Mouse (Mus musculus): ENCODE data around the gene Hmgb1. TPM values are rescaled to one million over a fixed set of nuclear protein-coding genes. Genes with fewer than 3 reads are reported as not detected.

Hmgb1 gene
- 1,278 and 1,318 TPM in 2 replicates for polyA plus RNA-seq (2014; fragmentation: Nextera tagmentation; extraction: Ambion mirVana)

DNA sequence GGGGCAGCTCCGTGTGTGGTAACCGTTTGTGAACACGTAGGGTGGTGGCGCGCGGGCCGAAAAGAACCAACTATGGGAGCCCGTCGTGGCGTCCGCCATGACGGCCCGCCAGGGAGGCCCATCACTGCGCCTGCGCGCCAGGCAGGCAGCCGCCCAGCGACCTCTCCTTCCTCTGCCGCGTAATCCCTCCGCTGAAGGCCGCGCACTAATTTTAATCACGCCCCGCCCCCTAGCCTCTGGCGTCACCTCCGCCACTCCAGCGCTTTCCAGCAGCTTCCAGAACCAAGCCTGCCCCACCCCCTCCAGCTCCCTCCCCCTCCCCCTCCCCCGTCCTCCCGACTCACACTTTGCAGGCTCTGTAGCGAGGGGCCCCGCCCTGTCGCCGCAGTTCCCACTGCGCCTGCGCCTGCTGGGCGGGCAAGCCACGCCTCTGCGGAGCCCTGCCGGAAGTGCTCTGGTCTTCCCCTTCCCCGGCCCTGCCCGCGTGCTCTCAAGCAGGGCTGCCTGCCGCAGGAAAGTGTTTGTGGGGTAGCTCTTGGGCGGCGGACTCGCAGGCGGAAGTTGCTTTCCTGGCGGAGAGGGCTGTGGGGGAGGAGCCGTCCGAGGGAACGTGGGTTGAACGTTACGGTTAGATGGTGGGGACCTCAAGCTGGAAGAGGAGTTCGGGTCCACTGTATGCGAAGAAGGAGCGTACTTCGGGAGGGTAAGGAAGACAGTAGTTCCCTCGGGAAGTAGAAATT is at the start of gene Hmgb1, which contains the start of gene Uspl1:
Gene Hmgb1 (minus strand): TSS at position 386 of the 740 bp plus-strand sequence.
Gene Uspl1 (plus strand): TSS at position 247 of the 740 bp plus-strand sequence.
- peak; percentile 96 for ATAC-seq (replicated peaks; ENCODE audit: low FRiP score)

DNA sequence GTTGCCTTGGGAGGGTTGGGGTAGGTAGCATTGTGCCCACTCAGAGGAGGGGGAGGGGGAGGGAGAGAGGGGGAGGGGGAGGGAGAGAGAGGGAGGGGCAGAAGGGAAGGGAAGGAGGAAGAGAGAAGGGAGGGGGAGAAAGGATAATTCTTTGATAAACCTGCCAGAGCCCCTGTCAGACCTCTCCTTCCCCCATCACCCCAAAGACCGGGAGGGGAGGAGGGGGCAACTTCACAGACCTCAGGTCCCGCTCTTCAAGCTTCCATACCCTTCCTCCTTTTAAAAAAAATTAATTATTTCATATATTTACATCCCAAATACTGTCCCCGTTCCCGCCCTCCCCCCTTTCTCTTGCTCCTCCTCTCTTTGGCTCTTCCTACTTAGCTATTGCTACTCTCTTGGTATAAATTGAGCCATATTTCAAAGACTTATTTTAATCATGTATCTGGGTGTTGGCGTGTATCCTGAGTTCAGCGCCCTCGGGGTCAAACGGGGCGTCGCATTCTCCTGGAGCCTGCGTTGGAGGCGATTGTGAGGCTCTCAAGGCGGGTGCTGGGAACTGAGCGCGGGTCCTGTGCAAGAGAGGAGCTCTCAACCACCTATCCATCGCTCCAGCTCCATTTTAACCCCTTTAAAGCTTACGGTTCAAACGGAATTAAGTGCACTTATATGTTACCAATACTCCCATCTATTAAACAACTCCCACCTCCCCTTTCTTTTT is 45.5 kb upstream of the Hmgb1 start:
- Histone ChIP-seq H3K9ac (ENCODE audit: low read depth, low read length) (peak overlapping the region; percentile 41), H3K4me2 (peak overlapping the region; percentile 60)

More for the DNA sequence above, at the start of gene Hmgb1, which contains the start of gene Uspl1:
- under 1% methylated on average over 55 of the region's 59 CpGs for WGBS
- Histone ChIP-seq H3K4me2 (peak within 1 kb of the TSS; percentile 88), H3K4me3 (ENCODE audit: low read depth, low read length) (peak within 1 kb of the TSS; percentile 79), H3K27me3 (replicated peaks; ENCODE audit: control insufficient read depth, insufficient read depth, low read length) (no peaks in the 10 kb centered on the region), H3K36me3 (ENCODE audit: control insufficient read depth, insufficient read depth, low read length) (peaks cover 5% of the 10 kb centered on the region; the same call in 1 of the 2 replicates), H3K27ac (ENCODE audit: low read depth, low read length) (peak within 1 kb of the TSS; percentile 98), H3K9ac (ENCODE audit: low read depth, low read length) (peak within 1 kb of the TSS; percentile 93), H3K4me1 (replicated peaks; ENCODE audit: control insufficient read depth, insufficient read depth, low read length) (peaks cover 20% of the 10 kb centered on the region), H3K9me3 (ENCODE audit: control insufficient read depth, low read length) (no peaks in the 10 kb centered on the region)
- peak; percentile 100 for DNase-seq (ENCODE audit: low spot score)

DNA sequence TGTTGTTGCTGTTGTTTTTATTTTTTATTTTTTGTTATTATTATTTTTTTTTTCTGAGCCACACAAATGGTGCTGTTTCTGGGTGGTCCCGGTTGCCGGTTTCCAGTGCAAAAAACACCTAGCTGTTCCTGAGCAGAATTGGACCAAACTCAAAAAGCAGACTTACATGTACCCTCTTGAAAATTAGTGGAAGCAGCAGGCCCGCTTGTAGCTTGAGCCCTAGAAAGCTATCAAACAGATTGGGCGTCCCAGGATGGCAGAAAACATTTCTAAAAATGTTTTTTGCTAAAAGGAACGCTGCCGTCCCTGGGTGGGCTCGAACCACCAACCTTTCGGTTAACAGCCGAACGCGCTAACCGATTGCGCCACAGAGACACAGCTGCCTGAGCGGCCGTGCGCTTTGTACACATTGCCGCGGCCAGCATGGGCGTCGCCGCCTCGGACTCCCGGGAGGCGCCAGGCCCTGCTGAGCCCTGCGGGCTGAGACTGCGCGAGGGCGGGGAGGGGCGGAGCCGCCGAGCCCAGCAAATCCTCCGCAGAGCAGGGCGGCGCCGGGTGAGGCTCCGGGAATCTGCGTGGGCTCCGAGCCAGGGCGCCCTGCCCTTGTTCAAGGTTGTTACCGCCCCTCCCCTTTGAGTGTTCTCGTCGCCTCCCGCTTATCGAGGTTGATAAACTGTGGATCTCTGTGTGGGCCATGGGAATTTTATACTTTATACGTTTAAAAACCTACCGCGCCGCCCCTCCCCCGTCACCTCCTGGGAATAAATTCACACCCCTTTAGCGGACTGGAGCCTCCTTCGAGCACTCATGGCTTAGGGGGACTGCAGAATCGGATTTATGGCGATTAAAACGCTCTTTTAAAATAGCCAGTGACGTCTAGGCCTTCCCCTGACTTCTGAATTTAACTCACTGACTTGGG is 44.7 kb upstream of the Hmgb1 start:
- Histone ChIP-seq H3K9me3 (ENCODE audit: control insufficient read depth, low read length) (no peaks in the 10 kb centered on the region), H3K27ac (ENCODE audit: low read depth, low read length) (peak overlapping the region; percentile 6), H3K4me1 (replicated peaks; ENCODE audit: control insufficient read depth, insufficient read depth, low read length) (0 out of 2 replicates have a peak, but pooled peaks cover 4% of the 10 kb centered on the region), H3K36me3 (ENCODE audit: control insufficient read depth, insufficient read depth, low read length) (no peaks in the 10 kb centered on the region), H3K9ac (ENCODE audit: low read depth, low read length) (peak overlapping the region; percentile 41), H3K4me2 (peak overlapping the region; percentile 60), H3K4me3 (ENCODE audit: low read depth, low read length) (peak overlapping the region; percentile 48), H3K27me3 (replicated peaks; ENCODE audit: control insufficient read depth, insufficient read depth, low read length) (no peaks in the 10 kb centered on the region)
- 3% methylated on average over 55 of the region's 55 CpGs for WGBS
- DNase-seq (ENCODE audit: low spot score) (peak; percentile 100), ATAC-seq (replicated peaks; ENCODE audit: low FRiP score) (peak; percentile 100)

More for the DNA sequence above, 45.5 kb upstream of the Hmgb1 start:
- 72% methylated on average over 18 of the region's 18 CpGs for WGBS
- Histone ChIP-seq H3K36me3 (ENCODE audit: control insufficient read depth, insufficient read depth, low read length) (no peaks in the 10 kb centered on the region), H3K27me3 (replicated peaks; ENCODE audit: control insufficient read depth, insufficient read depth, low read length) (no peaks in the 10 kb centered on the region), H3K4me3 (ENCODE audit: low read depth, low read length) (peak overlapping the region; percentile 48), H3K27ac (ENCODE audit: low read depth, low read length) (peak overlapping the region; percentile 6), H3K9me3 (ENCODE audit: control insufficient read depth, low read length) (no peaks in the 10 kb centered on the region), H3K4me1 (replicated peaks; ENCODE audit: control insufficient read depth, insufficient read depth, low read length) (0 out of 2 replicates have a peak, but pooled peaks cover 4% of the 10 kb centered on the region)
- DNase-seq (ENCODE audit: low spot score) (no peak), ATAC-seq (replicated peaks; ENCODE audit: low FRiP score) (no peak; the same call in 1 of the 2 replicates)

DNA sequence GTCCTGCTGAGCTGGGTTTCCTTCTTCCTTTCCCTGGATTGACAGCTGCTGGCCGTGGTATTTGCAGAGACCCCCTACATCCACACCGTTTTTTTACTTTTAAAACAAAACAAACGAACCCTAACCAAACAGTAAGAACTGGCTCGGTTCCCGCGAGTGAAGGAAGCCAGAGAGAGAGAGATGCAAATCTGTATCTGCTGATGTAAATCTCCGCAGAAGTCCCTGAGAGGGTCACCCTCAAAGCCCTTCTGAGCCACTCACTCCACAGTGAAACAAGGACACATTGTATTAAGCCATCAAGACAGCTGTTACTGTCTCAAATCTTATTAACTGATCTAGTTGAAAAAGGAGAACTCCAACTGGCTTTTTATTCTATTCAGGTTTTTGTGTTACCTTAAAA is 40.4 kb upstream of the Hmgb1 start:
- Histone ChIP-seq H3K9me3 (ENCODE audit: control insufficient read depth, low read length) (no peaks in the 10 kb centered on the region; the same call in 1 of the 2 replicates), H3K9ac (ENCODE audit: low read depth, low read length) (no peak overlapping the region), H3K27ac (ENCODE audit: low read depth, low read length) (no peak overlapping the region), H3K36me3 (ENCODE audit: control insufficient read depth, insufficient read depth, low read length) (no peaks in the 10 kb centered on the region), H3K4me2 (no peak overlapping the region), H3K27me3 (replicated peaks; ENCODE audit: control insufficient read depth, insufficient read depth, low read length) (no peaks in the 10 kb centered on the region), H3K4me3 (ENCODE audit: low read depth, low read length) (no peak overlapping the region), H3K4me1 (replicated peaks; ENCODE audit: control insufficient read depth, insufficient read depth, low read length) (peaks cover 4% of the 10 kb centered on the region; the same call in 1 of the 2 replicates)
- DNase-seq (ENCODE audit: low spot score), result no peak
- WGBS, result 34% methylated on average over 7 of the region's 7 CpGs
- ATAC-seq (replicated peaks; ENCODE audit: low FRiP score), result no peak

DNA sequence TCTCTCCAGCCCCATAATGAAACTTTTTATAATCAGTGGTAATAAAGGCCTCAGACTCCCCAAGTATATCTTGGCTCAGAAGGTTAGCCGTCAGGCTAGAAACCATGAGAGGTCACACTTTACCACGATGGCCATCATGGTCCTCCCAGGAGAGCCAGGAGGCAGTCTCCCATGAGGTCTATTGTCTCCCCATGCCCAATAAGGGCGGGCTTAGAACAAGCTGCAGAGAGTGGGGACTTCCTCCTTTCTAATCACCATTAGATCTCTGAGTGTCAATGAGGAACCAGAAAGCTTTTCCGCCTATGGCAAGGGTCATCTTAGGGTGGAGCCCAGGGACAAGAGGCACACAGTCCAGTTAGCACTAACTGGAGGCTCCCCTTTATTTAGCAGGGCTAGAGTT is 37.1 kb upstream of the Hmgb1 start:
- WGBS, result 65% methylated on average over 4 of the region's 4 CpGs
- ATAC-seq (replicated peaks; ENCODE audit: low FRiP score) (no peak), DNase-seq (ENCODE audit: low spot score) (no peak)
- H3K4me1 ChIP-seq (replicated peaks; ENCODE audit: control insufficient read depth, insufficient read depth, low read length), result peaks cover 17% of the 10 kb centered on the region
- no peak overlapping the region for H3K4me2 ChIP-seq
- H3K27me3 ChIP-seq (replicated peaks; ENCODE audit: control insufficient read depth, insufficient read depth, low read length), result no peaks in the 10 kb centered on the region
- no peak overlapping the region for H3K9ac ChIP-seq (ENCODE audit: low read depth, low read length)
- H3K9me3 ChIP-seq (ENCODE audit: control insufficient read depth, low read length), result no peaks in the 10 kb centered on the region; the same call in 1 of the 2 replicates
- no peak overlapping the region for H3K27ac ChIP-seq (ENCODE audit: low read depth, low read length)
- H3K4me3 ChIP-seq (ENCODE audit: low read depth, low read length), result no peak overlapping the region
- H3K36me3 ChIP-seq (ENCODE audit: control insufficient read depth, insufficient read depth, low read length), result peaks cover 3% of the 10 kb centered on the region; the same call in 1 of the 2 replicates

DNA sequence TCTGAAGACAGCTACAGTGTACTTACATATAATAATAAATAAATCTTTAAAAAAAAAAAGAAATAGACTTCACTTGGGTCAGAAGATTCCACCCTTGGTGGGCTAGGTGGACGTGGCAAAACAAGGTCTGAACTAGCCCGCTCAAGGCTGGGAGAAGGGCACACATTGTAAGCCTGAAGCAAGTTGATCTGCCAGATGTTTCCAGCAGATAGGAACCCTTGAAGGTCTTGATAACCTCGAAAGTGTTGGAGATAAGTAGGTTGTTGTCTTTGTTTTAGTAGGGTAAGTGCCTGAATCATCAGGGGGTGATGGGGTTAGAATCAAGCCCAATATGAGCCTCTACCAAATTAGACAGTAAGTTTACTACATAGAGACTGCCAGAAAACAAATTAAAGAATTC is 35.2 kb upstream of the Hmgb1 start:
- no peaks in the 10 kb centered on the region for H3K27me3 ChIP-seq (replicated peaks; ENCODE audit: control insufficient read depth, insufficient read depth, low read length)
- ATAC-seq (replicated peaks; ENCODE audit: low FRiP score) (peak; percentile 78), DNase-seq (ENCODE audit: low spot score) (no peak)
- peaks cover 21% of the 10 kb centered on the region for H3K4me1 ChIP-seq (replicated peaks; ENCODE audit: control insufficient read depth, insufficient read depth, low read length)
- H3K36me3 ChIP-seq (ENCODE audit: control insufficient read depth, insufficient read depth, low read length), result peaks cover 20% of the 10 kb centered on the region
- no peaks in the 10 kb centered on the region; the same call in 1 of the 2 replicates for H3K9me3 ChIP-seq (ENCODE audit: control insufficient read depth, low read length)
- H3K27ac ChIP-seq (ENCODE audit: low read depth, low read length), result no peak overlapping the region
- 35% methylated on average over 3 of the region's 3 CpGs for WGBS
- H3K4me3 ChIP-seq (ENCODE audit: low read depth, low read length), result no peak overlapping the region
- peak overlapping the region; percentile 30 for H3K4me2 ChIP-seq
- no peak overlapping the region for H3K9ac ChIP-seq (ENCODE audit: low read depth, low read length)

DNA sequence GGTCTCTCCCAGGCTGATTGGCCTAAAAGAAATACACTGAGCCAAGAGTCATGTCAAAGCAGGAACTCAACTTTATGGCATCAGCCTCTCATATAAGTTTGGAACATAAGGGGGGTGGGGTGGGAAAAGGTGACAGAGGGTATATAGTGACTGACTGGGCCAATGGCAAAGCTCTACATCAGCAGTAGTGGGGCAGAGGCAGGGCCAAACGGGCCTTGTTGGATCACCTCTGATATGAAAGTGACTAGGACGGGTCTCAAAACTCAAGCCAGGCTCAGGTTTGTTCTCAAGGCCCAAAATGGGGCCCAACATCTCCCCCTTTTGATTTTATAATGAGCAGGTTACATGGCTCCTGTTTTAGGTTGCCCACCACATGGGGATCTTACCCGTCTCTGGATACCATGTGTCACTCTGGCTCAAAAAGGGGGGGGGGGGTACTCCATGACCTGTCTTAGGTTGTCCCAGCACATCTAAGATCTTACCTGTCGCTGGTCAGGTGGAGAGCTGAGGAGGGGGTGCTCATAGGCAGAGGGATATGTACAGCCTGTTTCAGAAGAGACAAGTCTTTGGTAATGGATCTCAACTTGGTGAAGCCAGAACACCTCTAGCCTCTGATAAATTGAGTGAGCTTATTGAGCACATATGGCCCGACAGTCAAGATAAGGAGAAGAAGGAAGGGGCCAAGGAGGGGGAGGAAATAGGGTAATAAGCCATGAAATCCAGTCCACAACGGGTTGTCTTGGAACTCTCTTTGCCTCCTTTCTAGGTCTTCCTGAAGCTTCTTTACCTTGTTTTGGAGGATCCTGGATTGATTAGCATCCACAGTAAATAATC is 33.5 kb upstream of the Hmgb1 start:
- no peaks in the 10 kb centered on the region; the same call in 1 of the 2 replicates for H3K9me3 ChIP-seq (ENCODE audit: control insufficient read depth, low read length)
- H3K36me3 ChIP-seq (ENCODE audit: control insufficient read depth, insufficient read depth, low read length), result peaks cover 32% of the 10 kb centered on the region
- peak overlapping the region; percentile 8; the same call in 1 of the 2 replicates for H3K9ac ChIP-seq (ENCODE audit: low read depth, low read length)
- peak overlapping the region; percentile 12; the same call in 1 of the 2 replicates for H3K4me2 ChIP-seq
- no peaks in the 10 kb centered on the region for H3K27me3 ChIP-seq (replicated peaks; ENCODE audit: control insufficient read depth, insufficient read depth, low read length)
- peaks cover 21% of the 10 kb centered on the region for H3K4me1 ChIP-seq (replicated peaks; ENCODE audit: control insufficient read depth, insufficient read depth, low read length)
- ATAC-seq (replicated peaks; ENCODE audit: low FRiP score) (peak; percentile 71), DNase-seq (ENCODE audit: low spot score) (no peak)
- WGBS, result 60% methylated on average over 6 of the region's 6 CpGs
- H3K4me3 ChIP-seq (ENCODE audit: low read depth, low read length), result no peak overlapping the region
- H3K27ac ChIP-seq (ENCODE audit: low read depth, low read length), result peak overlapping the region; percentile 39; the same call in 1 of the 2 replicates
